Mouse (Mus musculus) olfactory bulb, adult 2 months (tissue): ENCODE measurements around the gene Cyp4v3.

ENCODE experiments used
- CTCF ChIP-seq: fragments of 200-500 bp; IDR thresholded peaks from 2 replicates; pipeline ENCODE4 v1.5.1; 2012; ENCODE audit warnings: low read depth, mild to moderate bottlenecking, low read length, moderate library complexity; ENCODE audit not compliant: insufficient read depth
- POLR2A ChIP-seq: fragments of 200-500 bp; IDR thresholded peaks from 2 replicates; pipeline ENCODE4 v1.6.1; 2012; ENCODE audit warnings: mild to moderate bottlenecking, low read depth, low read length, moderate library complexity; ENCODE audit not compliant: insufficient read depth

GRCm38 (mm10) chr8:45294687-45295086 lies 38.3 kb downstream of the Cyp4v3 start, which contains the start of gene Klkb1:
- TF ChIP-seq CTCF (no peak), POLR2A (no peak)
